Mouse (Mus musculus): ENCODE data around the gene Ptpre.

Gene Ptpre

GRCm38 (mm10) chr7:135634851-135635624 lies 97.8 kb downstream of the Ptpre start:
- no peak for ATAC-seq (ENCODE audit: insufficient number of reproducible peaks, low FRiP score, low TSS enrichment)

GRCm38 (mm10) chr7:135637406-135637980 lies 100.2 kb downstream of the Ptpre start:
- ATAC-seq (ENCODE audit: insufficient number of reproducible peaks, low FRiP score, low TSS enrichment), result no peak

GRCm38 (mm10) chr7:135639361-135639760 lies 102.1 kb downstream of the Ptpre start:
- ATAC-seq (ENCODE audit: insufficient number of reproducible peaks, low FRiP score, low TSS enrichment), result no peak

GRCm38 (mm10) chr7:135641698-135642507 lies 104.6 kb downstream of the Ptpre start:
- ATAC-seq (ENCODE audit: insufficient number of reproducible peaks, low FRiP score, low TSS enrichment), result peak; percentile 71

GRCm38 (mm10) chr7:135644452-135644851 lies 107.2 kb downstream of the Ptpre start:
- no peak for ATAC-seq (ENCODE audit: insufficient number of reproducible peaks, low FRiP score, low TSS enrichment)

GRCm38 (mm10) chr7:135646976-135647375 lies 109.7 kb downstream of the Ptpre start:
- no peak for ATAC-seq (ENCODE audit: insufficient number of reproducible peaks, low FRiP score, low TSS enrichment)

- no peak for ATAC-seq (ENCODE audit: insufficient number of reproducible peaks, low FRiP score, low TSS enrichment)
These were observed 111.5 kb downstream of the Ptpre start for GRCm38 (mm10) chr7:135648821-135649220.

- no peak for ATAC-seq (ENCODE audit: insufficient number of reproducible peaks, low FRiP score, low TSS enrichment)
These were observed 112.0 kb downstream of the Ptpre start for GRCm38 (mm10) chr7:135649306-135649705.

GRCm38 (mm10) chr7:135650061-135650460 lies 112.8 kb downstream of the Ptpre start:
- ATAC-seq (ENCODE audit: insufficient number of reproducible peaks, low FRiP score, low TSS enrichment), result no peak

GRCm38 (mm10) chr7:135651831-135652511 lies 114.7 kb downstream of the Ptpre start:
- ATAC-seq (ENCODE audit: insufficient number of reproducible peaks, low FRiP score, low TSS enrichment), result no peak

- no peak for ATAC-seq (ENCODE audit: insufficient number of reproducible peaks, low FRiP score, low TSS enrichment)
These were observed 115.5 kb downstream of the Ptpre start for GRCm38 (mm10) chr7:135652781-135653180.

GRCm38 (mm10) chr7:135653601-135654000 lies 116.3 kb downstream of the Ptpre start:
- ATAC-seq (ENCODE audit: insufficient number of reproducible peaks, low FRiP score, low TSS enrichment), result no peak

- no peak for ATAC-seq (ENCODE audit: insufficient number of reproducible peaks, low FRiP score, low TSS enrichment)
These were observed 117.0 kb downstream of the Ptpre start for GRCm38 (mm10) chr7:135654288-135654687.

- ATAC-seq (ENCODE audit: insufficient number of reproducible peaks, low FRiP score, low TSS enrichment), result no peak
These were observed 117.8 kb downstream of the Ptpre start for GRCm38 (mm10) chr7:135655113-135655512.

- ATAC-seq (ENCODE audit: insufficient number of reproducible peaks, low FRiP score, low TSS enrichment), result no peak
These were observed 120.9 kb downstream of the Ptpre start for GRCm38 (mm10) chr7:135658150-135658549.

- ATAC-seq (ENCODE audit: insufficient number of reproducible peaks, low FRiP score, low TSS enrichment), result no peak
These were observed 122.1 kb downstream of the Ptpre start for GRCm38 (mm10) chr7:135659314-135659935.

- no peak for ATAC-seq (ENCODE audit: insufficient number of reproducible peaks, low FRiP score, low TSS enrichment)
These were observed 123.0 kb downstream of the Ptpre start for GRCm38 (mm10) chr7:135660314-135660713.

GRCm38 (mm10) chr7:135664211-135664610 lies 126.9 kb downstream of the Ptpre start:
- ATAC-seq (ENCODE audit: insufficient number of reproducible peaks, low FRiP score, low TSS enrichment), result no peak

GRCm38 (mm10) chr7:135666314-135666713 lies 129.0 kb downstream of the Ptpre start:
- no peak for ATAC-seq (ENCODE audit: insufficient number of reproducible peaks, low FRiP score, low TSS enrichment)

Data from cerebellum, adult (tissue).